32 mouse cellular contexts compared by ENCODE assay signal in the genomic region with DNA sequence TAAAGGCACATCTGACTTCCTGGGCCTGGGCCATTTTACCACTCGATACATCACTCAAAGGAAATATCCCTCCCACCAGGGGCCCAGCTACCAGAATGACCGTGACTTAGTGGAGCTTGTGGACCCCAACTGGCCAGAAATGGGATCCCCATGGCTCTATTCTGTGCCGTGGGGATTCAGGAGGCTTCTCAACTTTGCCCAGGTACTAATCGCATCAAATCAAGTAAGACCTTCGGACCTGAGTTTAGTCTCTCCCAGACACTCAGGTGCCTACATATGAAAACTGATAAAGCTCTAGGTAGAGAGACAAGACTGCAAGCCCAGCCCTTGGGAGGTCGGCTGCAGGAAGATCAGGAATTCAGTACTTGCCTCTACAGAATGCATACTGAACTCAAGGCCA. TPM values are rescaled to one million over a fixed set of nuclear protein-coding genes. Genes with fewer than 3 reads are reported as not detected.
"Had no signal": no experiment of that assay in that cellular context is flagged by ENCODE, and none has a peak within 500 bp of the region (broad histone marks: within the 10 kb centered on the region; RNA-seq: fewer than 3 reads in every experiment).

No protein-coding gene starts in this region.

- H3K9ac ChIP-seq: heart, embryonic 13.5 days; heart, embryonic 15.5 days; hindbrain, embryonic 13.5 days; hindbrain, embryonic 15.5 days; limb, embryonic 12.5 days; liver, embryonic 13.5 days had no signal

- DNase-seq: gastrocnemius, adult 2 months; gastrocnemius, postnatal 10 days; gastrocnemius, postnatal 25 days; heart, adult 18-20 months; heart, postnatal 14 days; heart, postnatal 36 days; kidney, adult 18-20 months; kidney, adult 8-10 months; kidney, postnatal 10 days; kidney, postnatal 25 days; kidney, postnatal 4 days; liver; liver, embryonic 13.5 days had no signal

- H3K4me2 ChIP-seq: heart, embryonic 11.5 days; heart, embryonic 13.5 days; heart, embryonic 15.5 days; hindbrain, embryonic 13.5 days; hindbrain, embryonic 15.5 days; limb, embryonic 12.5 days; liver, embryonic 11.5 days; liver, embryonic 13.5 days had no signal

- H3K9me3 ChIP-seq: heart, embryonic 13.5 days; heart, embryonic 15.5 days; hindbrain, embryonic 13.5 days; hindbrain, embryonic 15.5 days; limb, embryonic 10.5 days; limb, embryonic 12.5 days; liver, embryonic 13.5 days had no signal

- H3K27ac ChIP-seq: gastrocnemius, adult 2 months; heart, embryonic 13.5 days; heart, embryonic 15.5 days; hindbrain, embryonic 13.5 days; hindbrain, embryonic 15.5 days; hindbrain, postnatal 0 days; layer of hippocampus, adult 2 months; left cerebral cortex, adult 2 months; limb, embryonic 10.5 days; limb, embryonic 12.5 days; liver, embryonic 13.5 days had no signal

- H3K4me3 ChIP-seq: gastrocnemius, adult 2 months; heart, embryonic 13.5 days; heart, embryonic 15.5 days; hindbrain, embryonic 13.5 days; hindbrain, embryonic 15.5 days; layer of hippocampus, adult 2 months; left cerebral cortex, adult 2 months; limb, embryonic 10.5 days; limb, embryonic 12.5 days; liver, embryonic 13.5 days had no signal

- H3K36me3 ChIP-seq: hindbrain, embryonic 13.5 days; hindbrain, embryonic 15.5 days had no signal

- H3K27me3 ChIP-seq: heart, embryonic 13.5 days; heart, embryonic 15.5 days; hindbrain, embryonic 13.5 days; hindbrain, embryonic 15.5 days; limb, embryonic 12.5 days; liver, embryonic 13.5 days had no signal

- H3K4me1 ChIP-seq: heart, embryonic 13.5 days; heart, embryonic 15.5 days; hindbrain, embryonic 13.5 days; hindbrain, embryonic 15.5 days; limb, embryonic 12.5 days; liver, embryonic 13.5 days had no signal

- ATAC-seq: hindbrain, postnatal 0 days had no signal

RNA-seq across cellular contexts. Expression of a gene that starts 14.7 kb away (rescaled TPM):
- total RNA-seq: heart, adult 18-20 months; heart, postnatal 36 days; hematopoietic stem cell, adult 5-6 weeks; hindbrain, postnatal 0 days; layer of hippocampus, adult 2 months; layer of hippocampus, postnatal 10 days; layer of hippocampus, postnatal 25 days; left cerebral cortex, adult 2 months; left cerebral cortex, postnatal 14 days; left cerebral cortex, postnatal 36 days had no signal
- polyA plus RNA-seq: heart, embryonic 11.5 days; heart, embryonic 13.5 days; heart, postnatal 0 days; hindbrain, embryonic 11.5 days; hindbrain, embryonic 15.5 days; hindbrain, postnatal 0 days; intestine, embryonic 14.5 days; limb, embryonic 10.5 days; limb, embryonic 12.5 days; liver, embryonic 11.5 days; liver, embryonic 13.5 days had no signal
